8 mouse cellular contexts compared by ENCODE assay signal in the genomic region with DNA sequence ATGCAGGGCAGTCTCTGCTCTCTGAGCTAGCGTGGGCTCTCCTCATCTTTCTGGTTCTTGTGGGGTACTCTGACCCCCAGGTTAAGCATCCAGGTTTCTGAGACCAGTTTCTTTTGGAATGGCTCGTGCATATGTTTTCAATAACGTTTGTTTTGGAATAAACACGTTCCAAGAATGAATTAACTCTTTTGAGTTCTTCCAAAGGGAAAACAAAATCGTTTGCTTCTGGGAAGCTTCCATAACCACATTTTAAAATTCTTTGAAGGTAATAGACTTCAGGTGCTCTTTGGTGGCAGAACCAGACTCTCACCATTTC. TPM values are rescaled to one million over a fixed set of nuclear protein-coding genes. Genes with fewer than 3 reads are reported as not detected.
DNase-seq lines count a peak whose midpoint lies in the region; ATAC-seq and TF ChIP-seq lines count a peak whose summit lies in the region.

No protein-coding gene starts in this region.

- H3K79me2 ChIP-seq in C2C12 (ENCODE audit: control insufficient read depth, insufficient read depth), result peaks cover 52% of the 10 kb centered on the region

- H3ac ChIP-seq in C2C12 (ENCODE audit: control insufficient read depth, insufficient read length, low read depth), result peak overlapping the region; percentile 97

- 0 out of 2 replicates have a peak, but pooled peaks cover 6% of the 10 kb centered on the region for H3K4me1 ChIP-seq in heart, embryonic 10.5 days
- H3K4me1 ChIP-seq in forebrain, postnatal 0 days (ENCODE audit: insufficient read depth), result no peaks in the 10 kb centered on the region
- H3K4me1 ChIP-seq in liver, embryonic 16.5 days (ENCODE audit: control insufficient read depth, low read depth, low read length), result no peaks in the 10 kb centered on the region

- peak overlapping the region; percentile 98 for H3K4me2 ChIP-seq in forebrain, postnatal 0 days (ENCODE audit: low read depth)
- peak overlapping the region; percentile 49 for H3K4me2 ChIP-seq in liver, embryonic 16.5 days (ENCODE audit: low read depth, low read length)

- ATAC-seq in forebrain, postnatal 0 days, result no peak
- no peak for ATAC-seq in liver, embryonic 16.5 days (ENCODE audit: low read depth)

- H3K36me3 ChIP-seq in heart, embryonic 10.5 days, result no peaks in the 10 kb centered on the region
- H3K36me3 ChIP-seq in C2C12 (ENCODE audit: control insufficient read depth, insufficient read depth), result no peaks in the 10 kb centered on the region
- H3K36me3 ChIP-seq in forebrain, postnatal 0 days (ENCODE audit: insufficient read depth), result no peaks in the 10 kb centered on the region
- H3K36me3 ChIP-seq in liver, embryonic 16.5 days (ENCODE audit: control insufficient read depth, insufficient read depth), result no peaks in the 10 kb centered on the region

- peaks cover 25% of the 10 kb centered on the region for H3K79me3 ChIP-seq in C2C12 (ENCODE audit: low read depth)

- peak overlapping the region; percentile 83 for H3K4me3 ChIP-seq in heart, embryonic 10.5 days
- peak overlapping the region; percentile 60 for H3K4me3 ChIP-seq in C2C12 (ENCODE audit: insufficient read depth, poor library complexity, severe bottlenecking)
- H3K4me3 ChIP-seq in forebrain, postnatal 0 days (ENCODE audit: low read depth, low read length), result peak overlapping the region; percentile 56
- H3K4me3 ChIP-seq in liver, embryonic 16.5 days (ENCODE audit: low read depth, low read length), result peak overlapping the region; percentile 66

- H3K9me3 ChIP-seq in heart, embryonic 10.5 days, result no peaks in the 10 kb centered on the region
- no peaks in the 10 kb centered on the region for H3K9me3 ChIP-seq in forebrain, postnatal 0 days (ENCODE audit: low read length)
- H3K9me3 ChIP-seq in liver, embryonic 16.5 days (replicated peaks; ENCODE audit: control insufficient read depth, low read length), result no peaks in the 10 kb centered on the region

- no peak for TF ChIP-seq CTCF in C2C12 (IDR thresholded peaks at IDR 0.05; ENCODE audit: control insufficient read depth, insufficient read depth, insufficient read length)
- TF ChIP-seq CTCF in forebrain, postnatal 0 days (IDR thresholded peaks at IDR 0.05; ENCODE audit: low read depth), result no peak

- intact Hi-C loops in heart, postnatal 36 days (cut with DNase I), result loop anchor here (2.0 kb wide), 2 partner anchors 21 to 69 kb away; no protein-coding TSS in a partner anchor

- peak overlapping the region; percentile 95 for H3K27ac ChIP-seq in heart, embryonic 10.5 days
- H3K27ac ChIP-seq in forebrain, postnatal 0 days (ENCODE audit: low read depth, low read length), result no peak overlapping the region
- no peak overlapping the region for H3K27ac ChIP-seq in liver, embryonic 16.5 days (ENCODE audit: low read length)

- WGBS in heart, embryonic 10.5 days, result 24% methylated on average over 5 of the region's 5 CpGs
- 23% methylated on average over 5 of the region's 5 CpGs for WGBS in forebrain, postnatal 0 days
- WGBS in liver, embryonic 16.5 days (ENCODE audit: insufficient replicate concordance), result 28% methylated on average over 5 of the region's 5 CpGs

- H3K9ac ChIP-seq in forebrain, postnatal 0 days, result no peak overlapping the region
- H3K9ac ChIP-seq in liver, embryonic 16.5 days (ENCODE audit: low read depth, low read length), result peak overlapping the region; percentile 53

- no peak for DNase-seq in heart, embryonic 10.5 days (ENCODE audit: low spot score)
- no peak for DNase-seq in heart, postnatal 36 days
- DNase-seq in forebrain, postnatal 0 days, result no peak
- DNase-seq in cerebellum, adult 9-10 months, result no peak
- DNase-seq in layer of hippocampus, adult 8-10 months (ENCODE audit: low spot score in 2 of 2), result no peak
- DNase-seq in left cerebral cortex, adult 8-10 months (ENCODE audit: low spot score in 2 of 2), result no peak

- no peaks in the 10 kb centered on the region for H3K27me3 ChIP-seq in heart, embryonic 10.5 days (ENCODE audit: insufficient read depth, poor library complexity, severe bottlenecking)
- H3K27me3 ChIP-seq in C2C12 (ENCODE audit: control insufficient read depth, insufficient read depth, insufficient read length), result no peaks in the 10 kb centered on the region
- H3K27me3 ChIP-seq in forebrain, postnatal 0 days (ENCODE audit: insufficient read depth, low read length), result 0 out of 2 replicates have a peak, but pooled peaks cover 5% of the 10 kb centered on the region
- H3K27me3 ChIP-seq in liver, embryonic 16.5 days (ENCODE audit: control insufficient read depth, insufficient read depth, low read depth, low read length), result peaks cover 4% of the 10 kb centered on the region; the same call in 1 of the 2 replicates

TF ChIP-seq in C2C12, 6 proteins besides CTCF, POLR2A, EP300 and RAD21:
- TF ChIP-seq CEBPB (IDR thresholded peaks at IDR 0.05; ENCODE audit: low read depth) (no peak), USF1 (IDR thresholded peaks at IDR 0.05; ENCODE audit: low read depth) (no peak), FOSL1 (IDR thresholded peaks at IDR 0.05; ENCODE audit: insufficient read depth, low read length, poor library complexity, severe bottlenecking) (no peak), MAX (IDR thresholded peaks at IDR 0.05) (no peak), MYOD1 (IDR thresholded peaks at IDR 0.05; ENCODE audit: control insufficient read depth, insufficient read length, low read depth) (no peak), MYOG (IDR thresholded peaks at IDR 0.05; ENCODE audit: control insufficient read depth, extremely low read depth, insufficient read length) (no peak)

RNA-seq across cellular contexts. Expression of gene Mdfic, which starts 1.2 kb away (rescaled TPM):
- polyA plus RNA-seq in heart, embryonic 10.5 days (2016; fragmentation: Nextera tagmentation; extraction: Ambion mirVana), result 4.9 and 6.3 TPM in 2 replicates
- 10 to 100 TPM; 15.3 to 17.9 TPM for total RNA-seq in heart, postnatal 36 days (2021)
- 17.6 TPM for polyA plus RNA-seq in C2C12 (2012; fragmentation: generic; extraction: Trizol)
- total RNA-seq in forebrain, postnatal 0 days (2014; rRNA removed), result 3.5 and 4.8 TPM in 2 replicates
- polyA plus RNA-seq in forebrain, postnatal 0 days (2015; fragmentation: Nextera tagmentation; extraction: Ambion mirVana), result 0.65 and 0.82 TPM in 2 replicates
- polyA plus RNA-seq in liver, embryonic 16.5 days (2015; fragmentation: Nextera tagmentation; extraction: Ambion mirVana), result 0.89 and 1.1 TPM in 2 replicates
- total RNA-seq in layer of hippocampus, adult 8-10 months (2022), result 1 to 10 TPM; 2.6 to 4.7 (median 4.2) TPM
- 1 to 10 TPM; 3.6 to 6.1 (median 4.0) TPM for total RNA-seq in left cerebral cortex, adult 8-10 months (2022)
